Mouse (Mus musculus) intestine, embryonic 15.5 days (tissue): ENCODE data around the gene Nrxn3. TPM values are rescaled to one million over a fixed set of nuclear protein-coding genes. Genes with fewer than 3 reads are reported as not detected.
A peak's percentile ranks its signal among the peaks of the same experiment; 100 is the strongest.

Experiments used
- ATAC-seq: fragments of 200-750 bp; cut with Nextera tagmentation; 2 replicates; pipeline ENCODE4 v1.8.0; 2017; ENCODE audit warnings: moderate TSS enrichment, moderate library complexity
- H3K27ac ChIP-seq: fragments of 300-500 bp; sonication (generic); 2 replicates; pipeline ENCODE4 v1.5.1; 2015; ENCODE audit warnings: mild to moderate bottlenecking, inconsistent platforms
- H3K27me3 ChIP-seq: fragments of 300-500 bp; sonication (generic); replicated peaks from 2 replicates; pipeline ENCODE4 v1.6.1; 2015; ENCODE audit warnings: inconsistent platforms
- H3K36me3 ChIP-seq: fragments of 300-500 bp; sonication (generic); 2 replicates; pipeline ENCODE4 v1.6.1; 2015; ENCODE audit warnings: inconsistent platforms
- H3K4me1 ChIP-seq: fragments of 300-500 bp; sonication (generic); replicated peaks from 2 replicates; pipeline ENCODE4 v1.6.1; 2015; ENCODE audit warnings: inconsistent platforms
- H3K4me2 ChIP-seq: fragments of 300-500 bp; sonication (generic); replicated peaks from 2 replicates; pipeline ENCODE4 v1.6.1; 2015; ENCODE audit warnings: mild to moderate bottlenecking, inconsistent platforms
- H3K4me3 ChIP-seq: fragments of 300-500 bp; sonication (generic); replicated peaks from 2 replicates; pipeline ENCODE4 v1.5.1; 2015; ENCODE audit warnings: inconsistent platforms
- H3K9ac ChIP-seq: fragments of 300-500 bp; sonication (generic); 2 replicates; pipeline ENCODE4 v1.6.1; 2015; ENCODE audit warnings: inconsistent platforms
- H3K9me3 ChIP-seq: fragments of 300-500 bp; sonication (generic); 2 replicates; pipeline ENCODE4 v1.6.1; 2016; ENCODE audit warnings: inconsistent platforms
- WGBS: fragments of 180-500 bp; shearing (Covaris S2); methylation state at CpG from one replicate; pipeline ENCODE4 v1.1.7; 2015; 5-methylcytosine and 5-hydroxymethylcytosine counted together
- polyA plus RNA-seq: library from polyadenylated mRNA; unstranded; fragments of >200 nt; fragmentation: Nextera tagmentation; extraction: Ambion mirVana; gene quantifications from 2 replicates; pipeline ENCODE4 v1.2.1, GENCODE M21; 2015

Gene Nrxn3
- polyA plus RNA-seq, 1 experiment from 2014 or later, result 3.0 TPM

GRCm38 (mm10) chr12:89742796-89743195, 1020.1 kb downstream of the Nrxn3 start:
- H3K4me2 ChIP-seq, result no peak overlapping the region
- H3K27ac ChIP-seq, result no peak overlapping the region
- WGBS, result 80% methylated on average over 2 of the region's 2 CpGs
- no peak for ATAC-seq
- H3K36me3 ChIP-seq, result no peaks in the 10 kb centered on the region
- no peaks in the 10 kb centered on the region for H3K9me3 ChIP-seq
- H3K4me1 ChIP-seq, result no peaks in the 10 kb centered on the region
- H3K4me3 ChIP-seq, result no peak overlapping the region
- no peak overlapping the region for H3K9ac ChIP-seq
- no peaks in the 10 kb centered on the region for H3K27me3 ChIP-seq

DNA sequence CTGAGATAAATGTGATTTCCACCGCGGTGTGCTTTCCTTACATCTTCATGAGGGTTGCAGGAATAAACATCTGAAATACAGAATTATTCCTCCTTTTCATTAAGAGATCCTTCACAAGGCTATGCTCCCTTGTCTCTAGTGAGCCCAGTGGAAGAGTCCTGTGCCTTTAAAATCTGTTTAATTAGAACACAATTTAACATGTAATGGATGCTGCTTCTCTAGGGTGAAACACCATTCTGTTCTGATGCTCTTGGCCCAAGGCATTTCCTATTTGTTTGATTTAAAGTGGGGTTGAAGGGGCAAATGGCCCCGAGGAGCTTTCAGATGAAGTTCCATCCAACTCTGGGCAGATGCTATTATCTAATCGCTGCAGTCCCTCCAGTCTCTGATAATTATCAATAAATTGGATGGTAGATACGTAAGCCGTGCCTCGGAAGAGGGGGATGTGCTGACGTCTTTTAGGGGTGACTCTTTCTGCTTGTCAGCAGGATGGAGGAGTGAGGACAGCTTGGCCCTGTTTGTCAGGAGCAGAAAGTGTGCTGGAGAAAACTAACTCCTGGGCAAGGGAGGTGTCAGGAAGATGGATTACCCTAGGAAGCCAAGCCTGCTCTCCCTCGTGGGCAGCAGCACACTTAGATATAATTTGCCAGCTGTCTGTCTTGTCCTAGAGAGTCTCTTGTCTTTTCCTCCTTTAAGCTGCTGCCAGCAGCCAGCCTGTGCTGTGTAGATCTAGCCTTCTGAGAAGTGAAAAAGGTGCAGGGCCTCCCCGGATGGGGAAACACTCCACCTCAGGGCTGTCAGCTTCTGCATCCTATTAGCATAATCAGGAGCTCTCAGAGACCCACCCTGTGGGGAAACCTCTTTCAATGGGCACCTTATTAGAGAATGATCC, 1041.8 kb downstream of the Nrxn3 start:
- Histone ChIP-seq H3K27ac (no peak overlapping the region), H3K9ac (no peak overlapping the region), H3K4me2 (no peak overlapping the region), H3K36me3 (no peaks in the 10 kb centered on the region), H3K9me3 (no peaks in the 10 kb centered on the region), H3K4me1 (no peaks in the 10 kb centered on the region), H3K4me3 (no peak overlapping the region), H3K27me3 (no peaks in the 10 kb centered on the region)
- no peak for ATAC-seq
- WGBS, result 41% methylated on average over 10 of the region's 10 CpGs

DNA sequence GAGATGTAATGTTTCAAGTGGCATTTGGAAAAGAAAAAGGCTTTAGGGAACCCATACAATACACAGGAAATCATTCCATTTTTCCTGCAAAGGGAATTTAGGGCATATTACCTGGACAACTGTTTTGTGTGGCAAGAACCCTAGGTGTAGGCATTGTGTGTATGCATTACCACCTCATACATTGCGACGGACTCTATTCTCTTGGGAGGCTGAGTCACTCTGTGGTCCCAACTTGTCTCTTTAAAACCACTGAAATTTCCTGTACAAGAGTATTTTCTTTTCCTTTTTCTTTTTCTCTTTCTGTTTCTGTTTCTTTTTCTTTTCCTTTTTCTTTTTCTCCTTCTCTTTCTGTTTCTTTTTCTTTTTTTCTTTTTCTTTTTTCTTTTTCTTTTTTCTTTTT, 1042.5 kb downstream of the Nrxn3 start:
- Histone ChIP-seq H3K4me1 (no peaks in the 10 kb centered on the region), H3K4me2 (no peak overlapping the region), H3K4me3 (no peak overlapping the region), H3K27ac (no peak overlapping the region), H3K9me3 (no peaks in the 10 kb centered on the region), H3K36me3 (no peaks in the 10 kb centered on the region), H3K27me3 (no peaks in the 10 kb centered on the region), H3K9ac (no peak overlapping the region)
- no peak for ATAC-seq
- 78% methylated on average over 2 of the region's 2 CpGs for WGBS

- Histone ChIP-seq H3K9me3 (no peaks in the 10 kb centered on the region), H3K9ac (no peak overlapping the region), H3K4me3 (no peak overlapping the region), H3K4me1 (no peaks in the 10 kb centered on the region), H3K36me3 (no peaks in the 10 kb centered on the region), H3K27me3 (no peaks in the 10 kb centered on the region), H3K4me2 (no peak overlapping the region), H3K27ac (no peak overlapping the region)
- WGBS, result 84% methylated on average over 3 of the region's 3 CpGs
- ATAC-seq, result no peak
These were observed 1066.1 kb downstream of the Nrxn3 start for GRCm38 (mm10) chr12:89788794-89789193.

DNA sequence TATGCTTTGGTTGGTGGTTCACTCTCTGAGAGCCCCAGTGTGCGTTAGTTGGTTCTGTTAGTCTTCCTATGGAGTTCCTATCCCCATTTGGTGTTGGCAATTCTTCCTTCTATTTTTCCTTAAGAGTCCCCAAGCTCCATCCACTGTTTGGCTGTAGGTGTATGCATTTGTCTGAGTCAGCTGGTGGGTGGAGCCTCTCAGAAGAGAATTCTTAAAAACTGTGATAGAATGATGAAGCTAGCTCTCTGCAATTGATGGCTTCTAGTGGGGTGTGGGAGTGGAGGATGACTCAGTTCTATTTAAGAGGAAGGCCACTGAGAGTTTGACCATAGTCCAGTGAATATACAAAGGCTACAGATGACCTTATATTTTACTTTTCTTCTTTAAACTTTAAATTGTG, 1067.3 kb downstream of the Nrxn3 start:
- WGBS, result 81% methylated on average over 1 of the region's 1 CpGs
- H3K36me3 ChIP-seq, result no peaks in the 10 kb centered on the region
- no peaks in the 10 kb centered on the region for H3K4me1 ChIP-seq
- H3K9me3 ChIP-seq, result no peaks in the 10 kb centered on the region
- no peak overlapping the region for H3K4me3 ChIP-seq
- no peak for ATAC-seq
- H3K27ac ChIP-seq, result no peak overlapping the region
- H3K9ac ChIP-seq, result no peak overlapping the region
- H3K27me3 ChIP-seq, result no peaks in the 10 kb centered on the region
- no peak overlapping the region for H3K4me2 ChIP-seq

DNA sequence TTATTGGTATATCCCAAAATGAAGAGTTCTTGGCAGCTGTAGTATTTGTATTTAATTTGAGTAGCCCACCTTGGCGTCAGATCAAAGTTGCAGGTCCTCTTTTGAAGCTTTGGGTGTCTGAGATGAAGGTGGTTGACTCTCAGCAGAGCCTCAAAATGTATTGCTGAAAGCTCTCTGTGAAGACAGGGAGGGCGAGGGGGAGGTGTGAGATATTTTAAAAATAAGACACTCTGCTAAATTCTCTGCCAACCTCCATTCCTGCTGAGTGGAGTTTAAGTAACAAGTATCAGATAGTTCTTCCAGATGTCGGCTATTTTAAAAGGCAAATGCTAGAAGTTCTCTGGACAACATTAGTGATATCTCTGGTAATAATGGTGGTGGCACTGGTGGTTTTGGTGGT, 1069.2 kb downstream of the Nrxn3 start:
- no peaks in the 10 kb centered on the region for H3K27me3 ChIP-seq
- no peaks in the 10 kb centered on the region for H3K9me3 ChIP-seq
- H3K4me2 ChIP-seq, result no peak overlapping the region
- no peak overlapping the region for H3K27ac ChIP-seq
- H3K9ac ChIP-seq, result no peak overlapping the region
- WGBS, result 77% methylated on average over 3 of the region's 3 CpGs
- no peak for ATAC-seq
- no peaks in the 10 kb centered on the region for H3K36me3 ChIP-seq
- no peak overlapping the region for H3K4me3 ChIP-seq
- H3K4me1 ChIP-seq, result no peaks in the 10 kb centered on the region

GRCm38 (mm10) chr12:89794741-89795140, 1072.1 kb downstream of the Nrxn3 start:
- 85% methylated on average over 6 of the region's 6 CpGs for WGBS
- H3K36me3 ChIP-seq, result no peaks in the 10 kb centered on the region
- no peak overlapping the region for H3K27ac ChIP-seq
- H3K4me3 ChIP-seq, result no peak overlapping the region
- ATAC-seq, result no peak
- H3K9ac ChIP-seq, result no peak overlapping the region
- H3K4me2 ChIP-seq, result no peak overlapping the region
- no peaks in the 10 kb centered on the region for H3K27me3 ChIP-seq
- H3K4me1 ChIP-seq, result no peaks in the 10 kb centered on the region
- H3K9me3 ChIP-seq, result no peaks in the 10 kb centered on the region

GRCm38 (mm10) chr12:89808217-89808616, 1085.5 kb downstream of the Nrxn3 start:
- Histone ChIP-seq H3K27ac (no peak overlapping the region), H3K4me3 (no peak overlapping the region), H3K4me2 (no peak overlapping the region), H3K4me1 (peaks cover 12% of the 10 kb centered on the region; the same call in 1 of the 2 replicates), H3K27me3 (peaks cover under 1% of the 10 kb centered on the region; the same call in 1 of the 2 replicates), H3K36me3 (no peaks in the 10 kb centered on the region), H3K9ac (no peak overlapping the region), H3K9me3 (no peaks in the 10 kb centered on the region)
- no peak for ATAC-seq
- 56% methylated on average over 3 of the region's 3 CpGs for WGBS

DNA sequence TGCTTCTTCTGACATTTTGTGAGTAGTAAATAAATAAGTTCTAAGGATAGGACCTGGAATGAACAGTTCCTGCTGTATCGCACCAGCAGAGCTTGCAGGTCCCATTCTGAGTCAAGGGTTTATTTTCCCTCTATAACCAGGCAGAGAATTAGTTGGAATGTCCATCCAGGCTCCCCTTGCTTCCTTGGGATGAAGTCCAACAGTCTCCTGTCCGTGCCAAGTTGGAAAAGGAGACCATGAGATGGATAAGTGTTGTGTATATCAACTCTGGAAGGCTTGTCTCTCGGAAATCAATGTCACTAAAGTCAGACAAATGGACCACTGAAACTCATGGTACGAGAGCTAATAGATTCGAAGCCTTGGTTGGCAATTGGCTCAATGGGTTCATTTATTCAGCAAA, 1087.5 kb downstream of the Nrxn3 start:
- no peaks in the 10 kb centered on the region for H3K9me3 ChIP-seq
- no peak for ATAC-seq
- H3K27me3 ChIP-seq, result peaks cover 6% of the 10 kb centered on the region; the same call in 1 of the 2 replicates
- peaks cover 14% of the 10 kb centered on the region; the same call in 1 of the 2 replicates for H3K4me1 ChIP-seq
- no peak overlapping the region for H3K9ac ChIP-seq
- WGBS, result 85% methylated on average over 5 of the region's 5 CpGs
- H3K27ac ChIP-seq, result no peak overlapping the region
- no peaks in the 10 kb centered on the region for H3K36me3 ChIP-seq
- no peak overlapping the region for H3K4me2 ChIP-seq
- H3K4me3 ChIP-seq, result no peak overlapping the region

GRCm38 (mm10) chr12:89811815-89812549, 1089.3 kb downstream of the Nrxn3 start:
- no peak overlapping the region for H3K27ac ChIP-seq
- peaks cover 14% of the 10 kb centered on the region; the same call in 1 of the 2 replicates for H3K4me1 ChIP-seq
- H3K9me3 ChIP-seq, result no peaks in the 10 kb centered on the region
- H3K4me3 ChIP-seq, result peak overlapping the region; percentile 46
- ATAC-seq, result peak; percentile 100
- H3K36me3 ChIP-seq, result no peaks in the 10 kb centered on the region
- H3K4me2 ChIP-seq, result peak overlapping the region; percentile 92
- WGBS, result under 1% methylated on average over 36 of the region's 36 CpGs
- peaks cover 6% of the 10 kb centered on the region; the same call in 1 of the 2 replicates for H3K27me3 ChIP-seq
- H3K9ac ChIP-seq, result peak overlapping the region; percentile 44

GRCm38 (mm10) chr12:89812550-89813207, 1090.0 kb downstream of the Nrxn3 start:
- no peaks in the 10 kb centered on the region for H3K36me3 ChIP-seq
- H3K4me1 ChIP-seq, result peaks cover 14% of the 10 kb centered on the region; the same call in 1 of the 2 replicates
- H3K9ac ChIP-seq, result no peak overlapping the region
- no peak overlapping the region for H3K27ac ChIP-seq
- peak overlapping the region; percentile 92 for H3K4me2 ChIP-seq
- peak overlapping the region; percentile 46 for H3K4me3 ChIP-seq
- ATAC-seq, result no peak
- H3K27me3 ChIP-seq, result peaks cover 6% of the 10 kb centered on the region; the same call in 1 of the 2 replicates
- WGBS, result under 1% methylated on average over 17 of the region's 17 CpGs
- H3K9me3 ChIP-seq, result no peaks in the 10 kb centered on the region

DNA sequence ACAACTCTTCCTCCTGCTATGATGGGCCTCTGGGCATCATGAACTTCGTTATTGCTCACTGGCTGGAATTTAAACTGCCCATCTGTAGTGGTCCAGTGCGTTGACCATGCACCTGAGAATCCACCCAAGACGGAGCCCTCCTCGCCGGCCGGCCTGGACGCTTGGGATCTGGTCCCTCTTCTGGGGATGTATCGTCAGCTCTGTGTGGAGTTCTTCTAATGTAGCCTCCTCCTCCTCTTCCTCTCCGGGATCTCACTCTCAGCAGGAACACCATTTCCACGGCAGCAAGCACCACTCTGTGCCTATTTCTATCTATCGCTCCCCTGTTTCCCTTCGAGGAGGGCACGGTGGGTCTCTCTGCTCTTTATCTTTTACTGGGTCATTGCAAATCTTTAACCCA, 1090.6 kb downstream of the Nrxn3 start:
- no peak for ATAC-seq
- 11% methylated on average over 13 of the region's 13 CpGs for WGBS
- Histone ChIP-seq H3K27me3 (peaks cover 6% of the 10 kb centered on the region; the same call in 1 of the 2 replicates), H3K4me3 (peak overlapping the region; percentile 46; the same call in 1 of the 2 replicates), H3K9ac (no peak overlapping the region), H3K9me3 (no peaks in the 10 kb centered on the region), H3K27ac (no peak overlapping the region), H3K4me1 (peaks cover 14% of the 10 kb centered on the region; the same call in 1 of the 2 replicates), H3K4me2 (peak overlapping the region; percentile 92; the same call in 1 of the 2 replicates), H3K36me3 (no peaks in the 10 kb centered on the region)
